Mouse (Mus musculus) kidney, adult 2 months (tissue): ENCODE results near the gene Nalcn.

Experiments used
- CTCF ChIP-seq: fragments of 200-500 bp; conservative IDR thresholded peaks from 2 replicates; pipeline ENCODE4 v1.5.1; 2011; ENCODE audit warnings: low read depth, mild to moderate bottlenecking, control low read depth, low read length, moderate library complexity, mixed read lengths; ENCODE audit not compliant: insufficient read depth, insufficient read length
- POLR2A ChIP-seq: fragments of 200-500 bp; IDR thresholded peaks from one replicate; pipeline ENCODE4 v1.6.1; 2011; ENCODE audit warnings: low read depth, low read length, control low read depth

GRCm38 (mm10) chr14:123663206-123663605 is 36.3 kb upstream of the Nalcn start:
- TF ChIP-seq POLR2A: no peak
- TF ChIP-seq CTCF: no peak
